Comparison of ENCODE assay signal across 8 mouse cellular contexts in the genomic region with DNA sequence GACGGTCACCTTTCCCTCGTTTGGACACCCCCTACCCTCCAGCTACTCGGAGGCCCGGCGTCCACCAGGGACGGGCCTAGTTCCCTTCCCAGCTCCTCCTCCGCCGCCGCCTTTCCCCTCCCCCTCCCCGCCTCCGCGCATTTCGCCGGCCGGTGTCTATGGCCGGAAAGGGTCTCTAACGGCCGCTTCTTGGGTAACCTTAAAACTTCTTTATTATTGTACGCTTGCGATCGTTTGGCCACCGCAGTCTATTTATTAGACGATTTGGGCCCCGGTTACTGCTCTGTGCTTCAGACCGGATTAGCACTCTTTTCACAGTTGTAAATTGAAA. TPM values are rescaled to one million over a fixed set of nuclear protein-coding genes. Genes with fewer than 3 reads are reported as not detected.
A peak's percentile ranks its signal among the peaks of the same experiment; 100 is the strongest.
DNase-seq lines count a peak whose midpoint lies in the region; ATAC-seq and TF ChIP-seq lines count a peak whose summit lies in the region.

No protein-coding gene starts in this region.

- ATAC-seq in hindbrain, postnatal 0 days: peak; percentile 47
- no peak for ATAC-seq in megakaryocyte-erythroid progenitor cell, adult 5-6 weeks (replicated peaks; ENCODE audit: low FRiP score, low TSS enrichment, poor library complexity, severe bottlenecking)

- DNase-seq in ZHBTc4 (ENCODE audit: low read depth, low spot score): peak; percentile 88
- DNase-seq in cerebellum, postnatal 10 days: peak; percentile 92 to 93
- peak; percentile 53 to 68 for DNase-seq in frontal cortex, postnatal 36 days (ENCODE audit: low spot score in 2 of 2)
- DNase-seq in hindbrain, postnatal 0 days (ENCODE audit: low spot score): peak; percentile 73
- DNase-seq in left cerebral cortex, postnatal 36 days (ENCODE audit: low spot score in 2 of 2): peak; percentile 69 to 72
- DNase-seq in midbrain, embryonic 10.5 days (ENCODE audit: low spot score): peak; percentile 83

- H3K9ac ChIP-seq in hindbrain, postnatal 0 days (replicated peaks; ENCODE audit: low read length): peak overlapping the region; percentile 74

- H3K9me3 ChIP-seq in hindbrain, postnatal 0 days (ENCODE audit: low read length): no peaks in the 10 kb centered on the region
- no peaks in the 10 kb centered on the region for H3K9me3 ChIP-seq in midbrain, embryonic 10.5 days (replicated peaks)

- WGBS in hindbrain, postnatal 0 days: 1% methylated on average over 24 of the region's 25 CpGs
- 0% methylated on average over 25 of the region's 25 CpGs for WGBS in midbrain, embryonic 10.5 days
- WGBS in small intestine, adult 2 months: under 1% methylated on average over 24 of the region's 25 CpGs

- H3K27me3 ChIP-seq in hindbrain, postnatal 0 days (ENCODE audit: insufficient read depth, low read length): no peaks in the 10 kb centered on the region
- no peaks in the 10 kb centered on the region for H3K27me3 ChIP-seq in midbrain, embryonic 10.5 days (ENCODE audit: low read depth, poor library complexity, severe bottlenecking)
- H3K27me3 ChIP-seq in small intestine, adult 2 months (ENCODE audit: control insufficient read depth, insufficient read depth, low read length): no peaks in the 10 kb centered on the region

- no peak; the same call in 1 of the 2 replicates for TF ChIP-seq POLR2A in small intestine, adult 2 months (IDR thresholded peaks at IDR 0.05; ENCODE audit: low read depth, low read length)

- H3K27ac ChIP-seq in hindbrain, postnatal 0 days: peak overlapping the region; percentile 97
- H3K27ac ChIP-seq in midbrain, embryonic 10.5 days (replicated peaks): peak overlapping the region; percentile 99
- H3K27ac ChIP-seq in small intestine, adult 2 months (ENCODE audit: insufficient read depth, low read depth, low read length): peak overlapping the region; percentile 97

- intact Hi-C loops in left cerebral cortex, postnatal 36 days (cut with DNase I): no loop called here

- peak overlapping the region; percentile 81 for H3K4me3 ChIP-seq in hindbrain, postnatal 0 days (ENCODE audit: low read length)
- peak overlapping the region; percentile 86 for H3K4me3 ChIP-seq in midbrain, embryonic 10.5 days
- H3K4me3 ChIP-seq in small intestine, adult 2 months (ENCODE audit: low read depth, low read length): peak overlapping the region; percentile 88

- no peak for TF ChIP-seq CTCF in hindbrain, postnatal 0 days (IDR thresholded peaks at IDR 0.05; ENCODE audit: low read depth)
- no peak for TF ChIP-seq CTCF in small intestine, adult 2 months (IDR thresholded peaks at IDR 0.05; ENCODE audit: extremely low read depth, insufficient read length, insufficient replicate concordance, low read depth, low read length)

- peak overlapping the region; percentile 76 for H3K4me2 ChIP-seq in hindbrain, postnatal 0 days (ENCODE audit: low read depth, low read length)

- peaks cover 12% of the 10 kb centered on the region for H3K36me3 ChIP-seq in hindbrain, postnatal 0 days (ENCODE audit: insufficient read depth, low read length)
- H3K36me3 ChIP-seq in midbrain, embryonic 10.5 days: peaks cover 34% of the 10 kb centered on the region
- H3K36me3 ChIP-seq in small intestine, adult 2 months (ENCODE audit: control insufficient read depth, insufficient read depth, low read length): peaks cover 12% of the 10 kb centered on the region

- peaks cover 7% of the 10 kb centered on the region; the same call in 1 of the 2 replicates for H3K4me1 ChIP-seq in hindbrain, postnatal 0 days (ENCODE audit: insufficient read depth, low read length)
- peaks cover 23% of the 10 kb centered on the region for H3K4me1 ChIP-seq in midbrain, embryonic 10.5 days
- no peaks in the 10 kb centered on the region for H3K4me1 ChIP-seq in small intestine, adult 2 months (ENCODE audit: control insufficient read depth, insufficient read depth, insufficient read length, low read length)

RNA-seq across cellular contexts. Expression of gene Son, which starts 0.9 kb away (rescaled TPM):
- 246 and 254 TPM in 2 replicates for total RNA-seq in hindbrain, postnatal 0 days (2014; rRNA removed)
- polyA plus RNA-seq in hindbrain, postnatal 0 days (2015; fragmentation: Nextera tagmentation; extraction: Ambion mirVana): 95.3 and 97.2 TPM in 2 replicates
- 100 to 1,000 TPM; 177 to 236 TPM for total RNA-seq in left cerebral cortex, postnatal 36 days (2021)
- 109 and 119 TPM in 2 replicates for polyA plus RNA-seq in midbrain, embryonic 10.5 days (2016; fragmentation: Nextera tagmentation; extraction: Ambion mirVana)
- 41.6 and 67.5 TPM in 2 replicates for polyA plus RNA-seq in small intestine, adult 2 months (2012; rRNA removed)
- total RNA-seq in megakaryocyte-erythroid progenitor cell, adult 5-6 weeks (2014; fragmentation: Nextera tagmentation): 233 and 272 TPM in 2 replicates
- 196 and 233 TPM in 2 replicates for total RNA-seq in megakaryocyte-erythroid progenitor cell, adult 5-6 weeks (2017)

RNA-seq across cellular contexts. Expression of gene Gart, which starts 1.4 kb away (rescaled TPM):
- 40.9 and 50.2 TPM in 2 replicates for total RNA-seq in hindbrain, postnatal 0 days (2014; rRNA removed)
- 46.2 and 46.6 TPM in 2 replicates for polyA plus RNA-seq in hindbrain, postnatal 0 days (2015; fragmentation: Nextera tagmentation; extraction: Ambion mirVana)
- 10 to 100 TPM; 50.0 to 50.8 TPM for total RNA-seq in left cerebral cortex, postnatal 36 days (2021)
- 145 and 162 TPM in 2 replicates for polyA plus RNA-seq in midbrain, embryonic 10.5 days (2016; fragmentation: Nextera tagmentation; extraction: Ambion mirVana)
- 10.9 and 22.3 TPM in 2 replicates for polyA plus RNA-seq in small intestine, adult 2 months (2012; rRNA removed)
- total RNA-seq in megakaryocyte-erythroid progenitor cell, adult 5-6 weeks (2014; fragmentation: Nextera tagmentation): 238 and 326 TPM in 2 replicates
- total RNA-seq in megakaryocyte-erythroid progenitor cell, adult 5-6 weeks (2017): 560 and 702 TPM in 2 replicates

RNA-seq across cellular contexts. Expression of gene Dnajc28, which starts 29.4 kb away (rescaled TPM):
- 1.7 and 5.3 TPM in 2 replicates for total RNA-seq in hindbrain, postnatal 0 days (2014; rRNA removed)
- polyA plus RNA-seq in hindbrain, postnatal 0 days (2015; fragmentation: Nextera tagmentation; extraction: Ambion mirVana): 2.9 and 3.8 TPM in 2 replicates
- 10 to 100 TPM in 1 of 2 experiments, 1 to 10 TPM in 1; 5.8 to 10.4 TPM for total RNA-seq in left cerebral cortex, postnatal 36 days (2021)
- polyA plus RNA-seq in midbrain, embryonic 10.5 days (2016; fragmentation: Nextera tagmentation; extraction: Ambion mirVana): 4.0 and 4.9 TPM in 2 replicates
- polyA plus RNA-seq in small intestine, adult 2 months (2012; rRNA removed): 0.11 and 0.47 TPM in 2 replicates
- 2.2 and 2.5 TPM in 2 replicates for total RNA-seq in megakaryocyte-erythroid progenitor cell, adult 5-6 weeks (2014; fragmentation: Nextera tagmentation)
- 3.9 and 5.0 TPM in 2 replicates for total RNA-seq in megakaryocyte-erythroid progenitor cell, adult 5-6 weeks (2017)

RNA-seq across cellular contexts. Expression of gene Donson, which starts 40.4 kb away (rescaled TPM):
- total RNA-seq in hindbrain, postnatal 0 days (2014; rRNA removed): 20.4 and 24.2 TPM in 2 replicates
- polyA plus RNA-seq in hindbrain, postnatal 0 days (2015; fragmentation: Nextera tagmentation; extraction: Ambion mirVana): 15.3 and 15.7 TPM in 2 replicates
- 10 to 100 TPM; 23.3 to 26.3 TPM for total RNA-seq in left cerebral cortex, postnatal 36 days (2021)
- 38.3 and 39.0 TPM in 2 replicates for polyA plus RNA-seq in midbrain, embryonic 10.5 days (2016; fragmentation: Nextera tagmentation; extraction: Ambion mirVana)
- 3.8 and 8.6 TPM in 2 replicates for polyA plus RNA-seq in small intestine, adult 2 months (2012; rRNA removed)
- 20.7 and 28.4 TPM in 2 replicates for total RNA-seq in megakaryocyte-erythroid progenitor cell, adult 5-6 weeks (2014; fragmentation: Nextera tagmentation)
- 44.6 and 49.3 TPM in 2 replicates for total RNA-seq in megakaryocyte-erythroid progenitor cell, adult 5-6 weeks (2017)

RNA-seq across cellular contexts. Expression of gene Tmem50b, which starts 50.6 kb away (rescaled TPM):
- 79.6 and 93.3 TPM in 2 replicates for total RNA-seq in hindbrain, postnatal 0 days (2014; rRNA removed)
- 107 and 114 TPM in 2 replicates for polyA plus RNA-seq in hindbrain, postnatal 0 days (2015; fragmentation: Nextera tagmentation; extraction: Ambion mirVana)
- total RNA-seq in left cerebral cortex, postnatal 36 days (2021): 10 to 100 TPM; 90.7 to 92.5 TPM
- 41.4 and 43.3 TPM in 2 replicates for polyA plus RNA-seq in midbrain, embryonic 10.5 days (2016; fragmentation: Nextera tagmentation; extraction: Ambion mirVana)
- 18.4 and 20.0 TPM in 2 replicates for polyA plus RNA-seq in small intestine, adult 2 months (2012; rRNA removed)
- 2.1 and 5.1 TPM in 2 replicates for total RNA-seq in megakaryocyte-erythroid progenitor cell, adult 5-6 weeks (2014; fragmentation: Nextera tagmentation)
- total RNA-seq in megakaryocyte-erythroid progenitor cell, adult 5-6 weeks (2017): 0.38 and 2.9 TPM in 2 replicates
